Mouse (Mus musculus) gastrocnemius, adult 2 months (tissue): ENCODE data around the gene Olfr1121. TPM values are rescaled to one million over a fixed set of nuclear protein-coding genes. Genes with fewer than 3 reads are reported as not detected.
"Not testable (repeated sequence)": the region's sequence is repeated elsewhere in the genome, so short reads cannot be mapped to it uniquely, and the experiment has no call there.

Experiments used
- DNase-seq: peaks from one replicate; pipeline ENCODE4 v3.0.0; 2022
- H3K27ac ChIP-seq: fragments of 200-600 bp; 2 replicates; pipeline ENCODE4 v1.8.1; 2022; ENCODE audit warnings: mild to moderate bottlenecking
- H3K4me3 ChIP-seq: fragments of 200-600 bp; 2 replicates; pipeline ENCODE4 v1.8.1; 2022; ENCODE audit warnings: mild to moderate bottlenecking, moderate library complexity
- CTCF ChIP-seq: fragments of 200-600 bp; IDR thresholded peaks from 2 replicates; pipeline ENCODE4 v1.8.1; 2022; ENCODE audit warnings: antibody characterized with exemption, mild to moderate bottlenecking, moderate library complexity
- intact Hi-C: fragments of 180-260 bp; cut with DNase I; formaldehyde crosslinking; loops from one replicate; pipeline ENCODE4 v1.15.1; 2025
- long read RNA-seq, 2 experiments: library from polyadenylated mRNA; stranded (forward); transcript quantifications; one replicate each; pipeline ENCODE4 v2.0.0; 2021
- total RNA-seq, 2 experiments: library from RNA; stranded (reverse); gene quantifications; 2 replicates each; pipeline ENCODE4 v1.2.3; 2021

The Olfr1121 gene
- total RNA-seq: not detected
- long read RNA-seq, experiment 1: 0 reads
- long read RNA-seq, experiment 2: 0 reads

- no peak within 1 kb of the TSS for H3K27ac ChIP-seq
- intact Hi-C loops: no loop called here
Observed at GRCm38 (mm10) chr2:87369595-87369994, at the start of gene Olfr1121. TSS of gene Olfr1121 (plus strand) at chr2:87369895.

GRCm38 (mm10) chr2:87354515-87354914, 15.2 kb upstream of the Olfr1121 start, which contains the start of gene Olfr1120:
TSS of gene Olfr1120 (plus strand) at chr2:87354815.
- DNase-seq: no peak
- no peak for TF ChIP-seq CTCF
- Histone ChIP-seq H3K4me3 (no peak within 1 kb of the TSS), H3K27ac (no peak within 1 kb of the TSS)
- intact Hi-C loops: no loop called here

More at GRCm38 (mm10) chr2:87369595-87369994, at the start of gene Olfr1121:
- no peak within 1 kb of the TSS for H3K4me3 ChIP-seq
- DNase-seq: no peak
- TF ChIP-seq CTCF: no peak

GRCm38 (mm10) chr2:87360121-87360520, 9.6 kb upstream of the Olfr1121 start:
- intact Hi-C loops, DNase-seq, H3K27ac ChIP-seq, H3K4me3 ChIP-seq: not testable (repeated sequence)

GRCm38 (mm10) chr2:87371726-87372125, 2.0 kb downstream of the Olfr1121 start:
- Histone ChIP-seq H3K27ac (no peak overlapping the region), H3K4me3 (no peak overlapping the region)
- intact Hi-C loops: no loop called here
- DNase-seq: no peak
- TF ChIP-seq CTCF: no peak

- TF ChIP-seq CTCF: no peak
- H3K27ac ChIP-seq: no peak overlapping the region
- intact Hi-C loops: no loop called here
Observed at GRCm38 (mm10) chr2:87383935-87384334, 14.2 kb downstream of the Olfr1121 start.

GRCm38 (mm10) chr2:87385549-87385948, 15.9 kb downstream of the Olfr1121 start, which contains the start of gene Olfr1122:
TSS of gene Olfr1122 (plus strand) at chr2:87385849.
- TF ChIP-seq CTCF: no peak
- no peak for DNase-seq
- intact Hi-C loops: no loop called here

More at GRCm38 (mm10) chr2:87383935-87384334, 14.2 kb downstream of the Olfr1121 start:
- DNase-seq: no peak
- no peak overlapping the region for H3K4me3 ChIP-seq

GRCm38 (mm10) chr2:87393605-87394004, 23.9 kb downstream of the Olfr1121 start:
- H3K27ac ChIP-seq, H3K4me3 ChIP-seq, DNase-seq, intact Hi-C loops: not testable (repeated sequence)

More at GRCm38 (mm10) chr2:87385549-87385948, 15.9 kb downstream of the Olfr1121 start, which contains the start of gene Olfr1122:
- Histone ChIP-seq H3K27ac (no peak within 1 kb of the TSS), H3K4me3 (no peak within 1 kb of the TSS)

- intact Hi-C loops, H3K4me3 ChIP-seq, DNase-seq, H3K27ac ChIP-seq: not testable (repeated sequence)
Observed at GRCm38 (mm10) chr2:87394686-87395085, 25.0 kb downstream of the Olfr1121 start.

- intact Hi-C loops: no loop called here
- TF ChIP-seq CTCF: no peak
- no peak within 1 kb of the TSS for H3K27ac ChIP-seq
Observed at GRCm38 (mm10) chr2:87416335-87416734, 46.6 kb downstream of the Olfr1121 start, which contains the start of gene Olfr1123. TSS of gene Olfr1123 (plus strand) at chr2:87416635.

More at GRCm38 (mm10) chr2:87416335-87416734, 46.6 kb downstream of the Olfr1121 start, which contains the start of gene Olfr1123:
- no peak within 1 kb of the TSS for H3K4me3 ChIP-seq
- DNase-seq: no peak

Other genes with a start within 250 kb of the Olfr1121 start
- gene Olfr1110, start 229.6 kb upstream of the Olfr1121 start, total RNA-seq: not detected
- gene Olfr1111, start 217.3 kb upstream of the Olfr1121 start, total RNA-seq: not detected
- not detected for gene Olfr1112, start 182.1 kb upstream of the Olfr1121 start, total RNA-seq
- not detected for gene Olfr1113, start 160.9 kb upstream of the Olfr1121 start, total RNA-seq
- not detected for gene Olfr1115, start 121.9 kb upstream of the Olfr1121 start, total RNA-seq
- not detected for gene Olfr1116, start 102.4 kb upstream of the Olfr1121 start, total RNA-seq
- gene Olfr1118, start 62.3 kb upstream of the Olfr1121 start, total RNA-seq: not detected
- gene Olfr1120, start 15.1 kb upstream of the Olfr1121 start, total RNA-seq: not detected
- gene Olfr1122, start 16.0 kb downstream of the Olfr1121 start, total RNA-seq: not detected
- not detected for gene Olfr1123, start 46.7 kb downstream of the Olfr1121 start, total RNA-seq
- not detected for gene Olfr1124, start 60.4 kb downstream of the Olfr1121 start, total RNA-seq
- gene Olfr1126, start 84.1 kb downstream of the Olfr1121 start, total RNA-seq: not detected
- not detected for gene Pramel7, start 127.2 kb downstream of the Olfr1121 start, total RNA-seq
- gene Pramel6, start 136.7 kb downstream of the Olfr1121 start, total RNA-seq: not detected
- gene Olfr153, start 161.9 kb downstream of the Olfr1121 start, total RNA-seq: not detected
- not detected for gene Olfr1128, start 175.6 kb downstream of the Olfr1121 start, total RNA-seq
- not detected for gene Olfr1129, start 204.0 kb downstream of the Olfr1121 start, total RNA-seq
- not detected for gene Olfr1130, start 236.3 kb downstream of the Olfr1121 start, total RNA-seq